Mouse (Mus musculus) lung, postnatal 4 days (tissue): ENCODE data around the gene Zfp965.
"Not testable (repeated sequence)": the region's sequence is repeated elsewhere in the genome, so short reads cannot be mapped to it uniquely, and the experiment has no call there.

Experiments
- DNase-seq, 2 experiments: peaks; one replicate each; pipeline ENCODE4 v3.0.0; 2021

The Zfp965 gene

GRCm38 (mm10) chr2:175469685-175470084, at the start of gene Zfp965:
Zfp965 (plus strand) TSS chr2:175469985.
- DNase-seq: not testable (repeated sequence)

GRCm38 (mm10) chr2:175435707-175436106, 34.1 kb upstream of the Zfp965 start, which contains the start of gene Gm4724:
Gm4724 (minus strand) TSS chr2:175435807.
- DNase-seq: not testable (repeated sequence)
